In genomic region chr2:137117321-137117690, GRCm38 (mm10) we compare ENCODE assay signal across 8 mouse cellular contexts. TPM values are rescaled to one million over a fixed set of nuclear protein-coding genes. Genes with fewer than 3 reads are reported as not detected.
DNase-seq lines count a peak whose midpoint lies in the region; ATAC-seq lines count a peak whose summit lies in the region.

No protein-coding gene starts in this region.

- H3K4me2 ChIP-seq in intestine, embryonic 14.5 days (ENCODE audit: low read length): peak overlapping the region; percentile 81

- peaks cover 10% of the 10 kb centered on the region for H3K4me1 ChIP-seq in intestine, embryonic 14.5 days (replicated peaks; ENCODE audit: control insufficient read depth, insufficient read depth, low read length)

- H3K9ac ChIP-seq in intestine, embryonic 14.5 days (ENCODE audit: low read length): peak overlapping the region; percentile 91

- peak; percentile 73 for DNase-seq in adrenal gland, adult 8-10 months
- peak; percentile 91 for DNase-seq in embryo, embryonic 10.5 days (ENCODE audit: low spot score)
- peak; percentile 84 to 86 for DNase-seq in gastrocnemius, postnatal 36 days
- DNase-seq in intestine, embryonic 14.5 days (ENCODE audit: low spot score): peak; percentile 95
- DNase-seq in left cerebral cortex, postnatal 36 days (ENCODE audit: low spot score in 2 of 2): peak; percentile 55 to 58
- peak; percentile 89 for DNase-seq in mesoderm, embryonic 11.5 days (ENCODE audit: low read depth, low spot score)
- DNase-seq in right cerebral cortex, postnatal 25 days: peak; percentile 56
- no peak for DNase-seq in MN1 (ENCODE audit: low spot score)

- H3K9me3 ChIP-seq in intestine, embryonic 14.5 days (ENCODE audit: control insufficient read depth, low read length): no peaks in the 10 kb centered on the region

- WGBS in intestine, embryonic 14.5 days: 1% methylated on average over 33 of the region's 33 CpGs

- H3K27ac ChIP-seq in intestine, embryonic 14.5 days (ENCODE audit: low read depth): peak overlapping the region; percentile 99

- no peaks in the 10 kb centered on the region for H3K36me3 ChIP-seq in intestine, embryonic 14.5 days (ENCODE audit: control insufficient read depth, insufficient read depth, low read length)

- ATAC-seq in intestine, embryonic 14.5 days (replicated peaks; ENCODE audit: low FRiP score, low TSS enrichment, low read depth): peak; percentile 76

- H3K27me3 ChIP-seq in intestine, embryonic 14.5 days (replicated peaks; ENCODE audit: control insufficient read depth, insufficient read depth, low read length): no peaks in the 10 kb centered on the region

- peak overlapping the region; percentile 72 for H3K4me3 ChIP-seq in intestine, embryonic 14.5 days (ENCODE audit: low read depth, low read length)

- intact Hi-C loops in gastrocnemius, postnatal 36 days (cut with DNase I): loop anchor here (5.0 to 10.0 kb wide), 3 partner anchors 457 to 825 kb away; no protein-coding TSS in a partner anchor
- intact Hi-C loops in left cerebral cortex, postnatal 36 days (cut with DNase I): loop anchor here (5.0 to 10.0 kb wide), 2 partner anchors 203 to 615 kb away; no protein-coding TSS in a partner anchor

RNA-seq across cellular contexts. Expression of gene Jag1, which starts 0.9 kb away (rescaled TPM):
- 10 to 100 TPM in 3 of 4 experiments, 1 to 10 TPM in 1; 10.0 to 13.4 (median 12.6) TPM for total RNA-seq in adrenal gland, adult 8-10 months (2022)
- total RNA-seq in gastrocnemius, postnatal 36 days (2021): 1 to 10 TPM; 5.6 to 6.0 TPM
- polyA plus RNA-seq in intestine, embryonic 14.5 days (2014; fragmentation: Nextera tagmentation; extraction: Ambion mirVana): 18.8 and 20.6 TPM in 2 replicates
- total RNA-seq in left cerebral cortex, postnatal 36 days (2021): 1 to 10 TPM; 5.3 to 5.8 TPM
